Mouse (Mus musculus): ENCODE results near the gene Corin.

GRCm38 (mm10) chr5:72480456-72480855 is 23.8 kb downstream of the Corin start:
- no peak for TF ChIP-seq CTCF (IDR thresholded peaks at IDR 0.05; ENCODE audit: low read depth)
- no peak for TF ChIP-seq EP300 (IDR thresholded peaks at IDR 0.05; ENCODE audit: low read depth)
